Mouse (Mus musculus) intestine, embryonic 16.5 days (tissue): ENCODE data around the gene Ptprt. TPM values are rescaled to one million over a fixed set of nuclear protein-coding genes. Genes with fewer than 3 reads are reported as not detected.
A peak's percentile ranks its signal among the peaks of the same experiment; 100 is the strongest.

Experiments used
- ATAC-seq: fragments of 200-750 bp; cut with Nextera tagmentation; 2 replicates; pipeline ENCODE4 v1.8.0; 2017; ENCODE audit warnings: moderate TSS enrichment, moderate library complexity
- H3K27ac ChIP-seq: fragments of 300-500 bp; sonication (generic); 2 replicates; pipeline ENCODE4 v1.5.1; 2014; ENCODE audit warnings: mild to moderate bottlenecking, low read length
- H3K27me3 ChIP-seq: fragments of 300-500 bp; sonication (generic); replicated peaks from 2 replicates; pipeline ENCODE4 v1.6.1; 2014; ENCODE audit warnings: low read length, control low read depth, mixed read lengths; ENCODE audit not compliant: control insufficient read depth, insufficient read depth
- H3K36me3 ChIP-seq: fragments of 300-500 bp; sonication (generic); 2 replicates; pipeline ENCODE4 v1.6.1; 2014; ENCODE audit warnings: low read length, control low read depth; ENCODE audit not compliant: control insufficient read depth, insufficient read depth
- H3K4me1 ChIP-seq: fragments of 300-500 bp; sonication (generic); 2 replicates; pipeline ENCODE4 v1.6.1; 2014; ENCODE audit warnings: low read length, control low read depth, mixed read lengths; ENCODE audit not compliant: control insufficient read depth, insufficient read depth
- H3K4me2 ChIP-seq: fragments of 300-500 bp; sonication (generic); 2 replicates; pipeline ENCODE4 v1.6.1; 2014; ENCODE audit warnings: low read depth, low read length, control low read depth
- H3K4me3 ChIP-seq: fragments of 300-500 bp; sonication (generic); 2 replicates; pipeline ENCODE4 v1.5.1; 2014; ENCODE audit warnings: mild to moderate bottlenecking, low read length
- H3K9ac ChIP-seq: fragments of 300-500 bp; sonication (generic); 2 replicates; pipeline ENCODE4 v1.6.1; 2014; ENCODE audit warnings: low read depth, low read length
- H3K9me3 ChIP-seq: fragments of 300-500 bp; sonication (generic); 2 replicates; pipeline ENCODE4 v1.6.1; 2016; ENCODE audit warnings: low read length, control low read depth; ENCODE audit not compliant: control insufficient read depth
- WGBS: fragments of 180-500 bp; shearing (Covaris S2); extraction: QIAGEN DNeasy Blood & Tissue Kit; methylation state at CpG from one replicate; pipeline ENCODE4 v1.1.7; 2014; 5-methylcytosine and 5-hydroxymethylcytosine counted together
- polyA plus RNA-seq: library from polyadenylated mRNA; unstranded; fragments of >200 nt; fragmentation: Nextera tagmentation; extraction: Ambion mirVana; gene quantifications from 2 replicates; pipeline ENCODE4 v1.2.1, GENCODE M21; 2015

Gene Ptprt
- 0.84 and 1.2 TPM in 2 replicates for polyA plus RNA-seq

- Histone ChIP-seq H3K36me3 (no peaks in the 10 kb centered on the region), H3K27me3 (peaks cover 50% of the 10 kb centered on the region), H3K9ac (peak within 1 kb of the TSS; percentile 27; the same call in 1 of the 2 replicates)
Observed at GRCm38 (mm10) chr2:162660941-162661386, at the start of gene Ptprt. TSS of gene Ptprt (minus strand) at chr2:162661147.

GRCm38 (mm10) chr2:162710443-162710842, 49.5 kb upstream of the Ptprt start:
- H3K4me3 ChIP-seq, result no peak overlapping the region
- WGBS, result 70% methylated on average over 2 of the region's 2 CpGs
- no peak overlapping the region for H3K9ac ChIP-seq
- no peaks in the 10 kb centered on the region for H3K36me3 ChIP-seq
- no peaks in the 10 kb centered on the region for H3K4me1 ChIP-seq
- no peak overlapping the region for H3K4me2 ChIP-seq
- H3K27ac ChIP-seq, result no peak overlapping the region
- H3K9me3 ChIP-seq, result no peaks in the 10 kb centered on the region
- peak; percentile 71 for ATAC-seq
- H3K27me3 ChIP-seq, result no peaks in the 10 kb centered on the region

More at GRCm38 (mm10) chr2:162660941-162661386, at the start of gene Ptprt:
- H3K9me3 ChIP-seq, result no peaks in the 10 kb centered on the region
- peak within 1 kb of the TSS; percentile 52 for H3K4me3 ChIP-seq
- H3K4me2 ChIP-seq, result peak within 1 kb of the TSS; percentile 93
- 1% methylated on average over 66 of the region's 73 CpGs for WGBS
- peaks cover 4% of the 10 kb centered on the region; the same call in 1 of the 2 replicates for H3K4me1 ChIP-seq
- peak; percentile 45; the same call in 1 of the 2 replicates for ATAC-seq
- no peak within 1 kb of the TSS for H3K27ac ChIP-seq

- 68% methylated on average over 3 of the region's 3 CpGs for WGBS
- Histone ChIP-seq H3K9me3 (no peaks in the 10 kb centered on the region), H3K4me1 (0 out of 2 replicates have a peak, but pooled peaks cover 6% of the 10 kb centered on the region), H3K4me3 (no peak overlapping the region), H3K9ac (no peak overlapping the region), H3K4me2 (no peak overlapping the region), H3K27me3 (no peaks in the 10 kb centered on the region), H3K27ac (no peak overlapping the region), H3K36me3 (no peaks in the 10 kb centered on the region)
- ATAC-seq, result no peak
Observed at GRCm38 (mm10) chr2:162699691-162700090, 38.7 kb upstream of the Ptprt start.

- H3K9ac ChIP-seq, result no peak overlapping the region
- H3K36me3 ChIP-seq, result no peaks in the 10 kb centered on the region
- H3K4me3 ChIP-seq, result no peak overlapping the region
- H3K4me2 ChIP-seq, result no peak overlapping the region
- H3K9me3 ChIP-seq, result no peaks in the 10 kb centered on the region
- H3K27ac ChIP-seq, result no peak overlapping the region
- 0 out of 2 replicates have a peak, but pooled peaks cover 6% of the 10 kb centered on the region for H3K4me1 ChIP-seq
- no peak for ATAC-seq
- no peaks in the 10 kb centered on the region for H3K27me3 ChIP-seq
Observed at GRCm38 (mm10) chr2:162699036-162699435, 38.1 kb upstream of the Ptprt start.

- no peak for ATAC-seq
- no peaks in the 10 kb centered on the region for H3K36me3 ChIP-seq
- no peaks in the 10 kb centered on the region for H3K27me3 ChIP-seq
- 63% methylated on average over 8 of the region's 8 CpGs for WGBS
- H3K4me1 ChIP-seq, result 0 out of 2 replicates have a peak, but pooled peaks cover 6% of the 10 kb centered on the region
- no peak overlapping the region for H3K9ac ChIP-seq
- H3K27ac ChIP-seq, result no peak overlapping the region
- no peak overlapping the region for H3K4me3 ChIP-seq
- H3K9me3 ChIP-seq, result no peaks in the 10 kb centered on the region
- no peak overlapping the region for H3K4me2 ChIP-seq
Observed at GRCm38 (mm10) chr2:162698068-162698467, 37.1 kb upstream of the Ptprt start.

GRCm38 (mm10) chr2:162697151-162697550, 36.2 kb upstream of the Ptprt start:
- H3K27ac ChIP-seq, result no peak overlapping the region
- no peak for ATAC-seq
- no peaks in the 10 kb centered on the region for H3K27me3 ChIP-seq
- no peak overlapping the region for H3K9ac ChIP-seq
- H3K4me2 ChIP-seq, result no peak overlapping the region
- 51% methylated on average over 10 of the region's 10 CpGs for WGBS
- H3K36me3 ChIP-seq, result no peaks in the 10 kb centered on the region
- no peaks in the 10 kb centered on the region for H3K9me3 ChIP-seq
- 0 out of 2 replicates have a peak, but pooled peaks cover 6% of the 10 kb centered on the region for H3K4me1 ChIP-seq
- H3K4me3 ChIP-seq, result no peak overlapping the region

GRCm38 (mm10) chr2:162692143-162692542, 31.2 kb upstream of the Ptprt start:
- Histone ChIP-seq H3K4me3 (no peak overlapping the region), H3K27me3 (no peaks in the 10 kb centered on the region), H3K4me1 (0 out of 2 replicates have a peak, but pooled peaks cover 6% of the 10 kb centered on the region), H3K27ac (no peak overlapping the region), H3K9ac (no peak overlapping the region), H3K36me3 (no peaks in the 10 kb centered on the region), H3K9me3 (no peaks in the 10 kb centered on the region), H3K4me2 (no peak overlapping the region)
- 77% methylated on average over 12 of the region's 12 CpGs for WGBS
- ATAC-seq, result peak; percentile 60

GRCm38 (mm10) chr2:162682674-162683073, 21.7 kb upstream of the Ptprt start:
- Histone ChIP-seq H3K4me2 (no peak overlapping the region), H3K4me3 (no peak overlapping the region), H3K27me3 (no peaks in the 10 kb centered on the region), H3K4me1 (no peaks in the 10 kb centered on the region), H3K9me3 (no peaks in the 10 kb centered on the region), H3K27ac (no peak overlapping the region), H3K36me3 (no peaks in the 10 kb centered on the region), H3K9ac (no peak overlapping the region)
- ATAC-seq, result no peak
- WGBS, result 12% methylated on average over 6 of the region's 6 CpGs

- WGBS, result 27% methylated on average over 1 of the region's 1 CpGs
- no peak for ATAC-seq
- no peak overlapping the region for H3K9ac ChIP-seq
- no peak overlapping the region for H3K4me3 ChIP-seq
- no peaks in the 10 kb centered on the region for H3K9me3 ChIP-seq
- H3K4me1 ChIP-seq, result peaks cover 4% of the 10 kb centered on the region; the same call in 1 of the 2 replicates
- H3K36me3 ChIP-seq, result no peaks in the 10 kb centered on the region
- H3K27me3 ChIP-seq, result peaks cover 44% of the 10 kb centered on the region
- H3K4me2 ChIP-seq, result no peak overlapping the region
- no peak overlapping the region for H3K27ac ChIP-seq
Observed at GRCm38 (mm10) chr2:162662431-162662970, 1.6 kb upstream of the Ptprt start.
